Mouse (Mus musculus) kidney, adult 2 months (tissue): ENCODE data around the gene Acadl. TPM values are rescaled to one million over a fixed set of nuclear protein-coding genes. Genes with fewer than 3 reads are reported as not detected.
A peak's percentile ranks its signal among the peaks of the same experiment; 100 is the strongest.

ENCODE experiments used
- DNase-seq: peaks from one replicate; pipeline ENCODE4 v3.0.0; 2021
- H3K27ac ChIP-seq: fragments of 200-500 bp; 2 replicates; pipeline ENCODE4 v1.5.1; 2012; ENCODE audit warnings: low read depth, low read length, control low read depth, inconsistent platforms; ENCODE audit not compliant: insufficient read depth
- H3K27me3 ChIP-seq: fragments of 200-500 bp; replicated peaks from 2 replicates; pipeline ENCODE4 v1.6.1; 2012; ENCODE audit warnings: mild to moderate bottlenecking, moderate library complexity, low read length, inconsistent platforms; ENCODE audit not compliant: control insufficient read depth, insufficient read depth
- H3K36me3 ChIP-seq: fragments of 200-500 bp; 2 replicates; pipeline ENCODE4 v1.6.1; 2012; ENCODE audit warnings: mild to moderate bottlenecking, moderate library complexity, low read length, inconsistent platforms; ENCODE audit not compliant: control insufficient read depth, insufficient read depth
- H3K4me1 ChIP-seq: fragments of 200-500 bp; 2 replicates; pipeline ENCODE4 v1.6.1; 2011; ENCODE audit warnings: low read length; ENCODE audit not compliant: control insufficient read depth, insufficient read depth
- H3K4me3 ChIP-seq: fragments of 200-500 bp; 2 replicates; pipeline ENCODE4 v1.5.1; 2011; ENCODE audit warnings: mild to moderate bottlenecking, low read depth, low read length, control low read depth; ENCODE audit not compliant: insufficient read depth
- CTCF ChIP-seq: fragments of 200-500 bp; conservative IDR thresholded peaks from 2 replicates; pipeline ENCODE4 v1.5.1; 2011; ENCODE audit warnings: low read depth, mild to moderate bottlenecking, control low read depth, low read length, moderate library complexity, mixed read lengths; ENCODE audit not compliant: insufficient read depth, insufficient read length
- POLR2A ChIP-seq: fragments of 200-500 bp; IDR thresholded peaks from one replicate; pipeline ENCODE4 v1.6.1; 2011; ENCODE audit warnings: low read depth, low read length, control low read depth
- WGBS: fragments of 180-500 bp; shearing (Covaris S2); methylation state at CpG from one replicate; pipeline ENCODE4 v1.1.7; 2018; 5-methylcytosine and 5-hydroxymethylcytosine counted together
- polyA plus RNA-seq: library from polyadenylated mRNA; depleted of rRNA; stranded (reverse); fragments of >200 nt; gene quantifications from 2 replicates; pipeline ENCODE4 v1.2.3, GENCODE M21; 2012

Gene Acadl
- polyA plus RNA-seq, 1 experiment = 123 TPM

DNA sequence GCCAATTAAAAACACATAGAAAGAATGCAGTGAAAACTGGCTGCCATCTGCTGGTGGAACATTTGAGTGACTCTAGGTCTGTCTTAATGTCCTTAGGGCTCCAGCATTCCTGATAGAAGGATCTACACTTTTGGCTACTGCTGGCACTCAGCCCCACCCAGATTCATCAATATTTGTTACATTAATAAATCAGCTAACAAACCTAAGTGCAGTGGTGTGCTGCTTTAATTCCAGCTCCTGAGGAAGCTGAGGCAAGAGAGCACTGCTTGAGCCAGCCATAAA lies 32.7 kb upstream of the Acadl start:
- H3K36me3 ChIP-seq = no peaks in the 10 kb centered on the region
- H3K4me3 ChIP-seq = no peak overlapping the region
- peak; percentile 73 for DNase-seq
- TF ChIP-seq CTCF (peak; percentile 43), POLR2A (no peak)
- no peaks in the 10 kb centered on the region for H3K27me3 ChIP-seq
- H3K27ac ChIP-seq = no peak overlapping the region
- peaks cover 6% of the 10 kb centered on the region; the same call in 1 of the 2 replicates for H3K4me1 ChIP-seq

DNA sequence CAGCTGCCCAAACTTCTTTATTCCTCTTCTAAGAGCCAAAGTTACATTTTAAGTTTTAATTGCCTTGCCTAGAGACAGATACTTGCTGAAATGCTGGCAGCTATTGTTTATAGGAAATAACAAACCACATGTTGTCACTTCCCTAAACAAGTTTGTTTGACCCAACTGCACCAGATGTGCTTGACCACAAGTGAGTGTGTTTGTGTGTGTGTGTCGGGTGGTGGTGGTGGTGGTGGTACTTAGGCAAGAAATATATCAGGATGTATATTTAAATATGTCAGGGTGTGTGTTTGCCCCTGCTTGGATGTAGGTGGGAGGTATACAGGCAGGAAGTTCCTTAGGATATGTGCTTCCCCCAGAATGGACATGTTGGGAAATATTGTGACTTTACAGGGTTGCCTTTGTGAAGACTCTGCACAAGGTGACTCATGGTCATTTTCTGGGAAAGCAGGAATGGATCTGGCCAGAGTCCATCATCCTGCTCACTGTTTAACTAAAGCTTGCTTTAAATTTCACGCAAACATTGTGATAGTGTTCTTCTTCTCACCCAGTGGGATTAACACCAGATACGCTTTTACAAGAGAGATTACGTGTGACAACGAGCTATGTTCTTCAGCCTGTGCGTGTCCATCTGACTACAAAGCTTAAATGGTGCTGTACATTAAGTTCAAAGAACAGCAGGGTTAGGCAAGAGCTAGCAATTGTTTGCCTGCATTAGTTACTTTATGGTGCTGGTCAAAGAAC lies 32.2 kb upstream of the Acadl start:
- no peak for TF ChIP-seq POLR2A
- TF ChIP-seq CTCF = no peak
- no peak overlapping the region for H3K4me3 ChIP-seq
- 45% methylated on average over 6 of the region's 6 CpGs for WGBS
- no peaks in the 10 kb centered on the region for H3K36me3 ChIP-seq
- no peak overlapping the region; the same call in 1 of the 2 replicates for H3K27ac ChIP-seq
- H3K4me1 ChIP-seq = peaks cover 6% of the 10 kb centered on the region; the same call in 1 of the 2 replicates
- no peaks in the 10 kb centered on the region for H3K27me3 ChIP-seq
- no peak for DNase-seq

DNA sequence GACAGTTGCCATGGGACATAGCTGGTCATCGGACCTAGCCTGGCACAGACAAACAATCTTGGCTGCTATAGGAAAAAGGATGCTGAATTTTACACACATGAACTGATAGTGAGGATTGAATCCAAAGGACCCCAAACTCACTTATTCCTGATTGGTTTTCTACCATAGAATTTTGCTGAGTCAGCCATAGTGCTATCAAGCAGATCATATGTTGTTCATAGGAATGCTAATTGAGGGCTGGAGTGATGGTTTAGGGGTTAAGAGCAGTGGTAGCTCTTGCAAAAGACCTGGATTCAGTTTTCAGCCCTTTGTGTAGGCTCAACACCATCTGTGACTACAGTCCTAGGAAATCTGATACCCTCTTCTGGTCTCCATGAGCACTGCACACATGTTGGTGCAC lies 24.1 kb upstream of the Acadl start:
- no peak for DNase-seq
- Histone ChIP-seq H3K4me1 (no peaks in the 10 kb centered on the region), H3K36me3 (no peaks in the 10 kb centered on the region), H3K4me3 (no peak overlapping the region), H3K27me3 (no peaks in the 10 kb centered on the region), H3K27ac (no peak overlapping the region)
- no peak for TF ChIP-seq CTCF
- TF ChIP-seq POLR2A = no peak
- 100% methylated on average over 1 of the region's 1 CpGs for WGBS

DNA sequence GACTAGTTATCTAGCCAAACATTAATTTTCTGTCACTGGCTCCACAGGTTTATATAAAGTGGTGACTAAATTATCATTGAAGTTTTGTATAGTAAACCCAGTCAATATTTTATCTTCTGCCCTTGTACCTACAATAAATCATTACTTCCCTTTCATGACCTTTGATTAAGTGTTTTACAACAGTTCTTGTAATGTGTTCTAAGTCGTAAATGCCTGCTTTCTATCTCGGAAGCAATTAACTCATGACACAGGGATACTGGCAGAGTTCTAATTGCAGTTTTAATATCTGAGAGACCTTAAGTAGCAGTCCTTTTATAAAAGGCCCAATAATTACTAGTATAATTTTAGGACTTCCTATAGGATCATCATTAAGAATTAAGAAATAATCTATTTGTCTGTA lies 17.1 kb upstream of the Acadl start:
- DNase-seq = no peak
- Histone ChIP-seq H3K36me3 (no peaks in the 10 kb centered on the region), H3K27me3 (no peaks in the 10 kb centered on the region), H3K4me3 (no peak overlapping the region), H3K27ac (no peak overlapping the region), H3K4me1 (no peaks in the 10 kb centered on the region)
- 73% methylated on average over 2 of the region's 2 CpGs for WGBS
- TF ChIP-seq POLR2A (no peak), CTCF (no peak)

DNA sequence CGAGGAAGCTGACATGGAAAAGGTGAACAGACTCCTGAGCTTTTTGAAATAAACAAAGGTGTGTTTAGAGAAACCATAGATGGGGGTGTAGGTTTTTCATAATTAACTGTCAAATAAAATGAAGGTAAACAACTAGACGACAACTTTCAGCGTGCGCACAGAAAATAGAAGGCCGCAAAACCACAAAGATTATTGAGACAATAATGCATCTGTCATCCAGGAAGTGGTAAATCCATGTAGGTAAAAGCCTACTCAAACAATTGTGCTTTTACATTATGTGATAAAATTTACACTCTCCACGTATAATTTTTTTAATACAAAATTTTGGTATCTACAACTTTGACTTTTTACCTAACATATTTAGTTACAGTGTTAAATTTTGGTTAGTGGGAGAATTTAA lies 11.7 kb upstream of the Acadl start:
- 0 out of 2 replicates have a peak, but pooled peaks cover 4% of the 10 kb centered on the region for H3K4me1 ChIP-seq
- no peaks in the 10 kb centered on the region for H3K27me3 ChIP-seq
- DNase-seq = no peak
- 89% methylated on average over 6 of the region's 6 CpGs for WGBS
- H3K36me3 ChIP-seq = no peaks in the 10 kb centered on the region
- H3K4me3 ChIP-seq = no peak overlapping the region
- TF ChIP-seq CTCF (no peak), POLR2A (no peak)
- no peak overlapping the region for H3K27ac ChIP-seq

DNA sequence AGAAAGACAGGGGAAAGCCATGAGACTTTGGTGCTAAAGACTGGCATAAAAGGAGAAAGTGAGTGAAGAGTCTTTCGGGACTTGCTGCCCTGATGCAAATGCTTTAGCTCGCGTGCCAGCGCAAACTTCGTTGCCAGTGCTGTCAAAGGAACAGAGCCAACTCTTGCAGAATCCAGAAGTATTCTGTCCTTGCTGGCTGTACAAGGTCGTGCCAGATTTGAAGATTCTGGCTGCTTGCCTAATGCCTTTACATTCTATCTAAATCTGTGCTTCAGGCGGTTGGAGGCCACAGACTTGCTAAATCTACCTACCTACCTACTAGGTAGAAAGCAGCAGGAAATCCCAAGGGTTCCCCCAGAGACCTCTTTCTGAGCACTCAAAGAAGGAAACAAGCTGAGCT lies 8.5 kb upstream of the Acadl start:
- peak; percentile 71 for DNase-seq
- Histone ChIP-seq H3K4me1 (0 out of 2 replicates have a peak, but pooled peaks cover 4% of the 10 kb centered on the region), H3K4me3 (no peak overlapping the region), H3K27ac (no peak overlapping the region), H3K27me3 (no peaks in the 10 kb centered on the region), H3K36me3 (no peaks in the 10 kb centered on the region)
- TF ChIP-seq CTCF (no peak), POLR2A (no peak)
- WGBS = 44% methylated on average over 7 of the region's 7 CpGs

DNA sequence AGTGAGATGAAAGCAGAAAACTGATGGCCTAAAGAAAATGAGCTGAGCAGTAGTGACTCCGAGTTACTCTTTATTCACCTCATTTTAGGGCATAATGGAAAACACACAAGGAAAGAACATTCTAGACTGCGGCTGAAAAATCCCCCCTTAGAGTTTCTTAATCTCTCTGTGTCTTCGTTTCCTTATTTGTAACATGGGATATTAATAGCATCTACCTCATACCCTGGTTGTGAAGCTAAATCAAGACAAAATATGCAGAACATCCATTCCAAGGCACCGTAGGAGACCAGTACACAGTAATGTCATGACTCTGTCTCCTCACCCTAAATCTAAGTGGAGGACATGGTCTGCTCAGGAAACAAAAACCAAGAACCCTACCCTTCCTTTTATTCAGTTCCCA lies 2.6 kb upstream of the Acadl start:
- H3K36me3 ChIP-seq = no peaks in the 10 kb centered on the region
- no peak for TF ChIP-seq POLR2A
- TF ChIP-seq CTCF = no peak
- H3K27me3 ChIP-seq = no peaks in the 10 kb centered on the region
- 80% methylated on average over 4 of the region's 4 CpGs for WGBS
- no peak for DNase-seq
- H3K4me3 ChIP-seq = no peak overlapping the region
- H3K4me1 ChIP-seq = peaks cover 7% of the 10 kb centered on the region; the same call in 1 of the 2 replicates
- H3K27ac ChIP-seq = no peak overlapping the region
